Mouse (Mus musculus): ENCODE measurements around the gene Dnah9.

- peak; percentile 30; the same call in 1 of the 2 replicates for TF ChIP-seq CTCF (IDR thresholded peaks at IDR 0.05; ENCODE audit: extremely low read depth, insufficient read depth, low read length)
- no peak for TF ChIP-seq POLR2A (IDR thresholded peaks at IDR 0.05; ENCODE audit: extremely low read depth, insufficient read depth, low read length)
Observed at GRCm38 (mm10) chr11:65918480-65919236, 249.7 kb downstream of the Dnah9 start.

Data from cortical plate, adult 2 months (tissue).